Mouse (Mus musculus): ENCODE measurements at regions not wholly inside any gene's neighbourhood (a gene's known extent, or its start where the extent isn't known, plus 50 kb on each side); places are given as distances from the start of the nearest gene placed in this dataset.

DNA sequence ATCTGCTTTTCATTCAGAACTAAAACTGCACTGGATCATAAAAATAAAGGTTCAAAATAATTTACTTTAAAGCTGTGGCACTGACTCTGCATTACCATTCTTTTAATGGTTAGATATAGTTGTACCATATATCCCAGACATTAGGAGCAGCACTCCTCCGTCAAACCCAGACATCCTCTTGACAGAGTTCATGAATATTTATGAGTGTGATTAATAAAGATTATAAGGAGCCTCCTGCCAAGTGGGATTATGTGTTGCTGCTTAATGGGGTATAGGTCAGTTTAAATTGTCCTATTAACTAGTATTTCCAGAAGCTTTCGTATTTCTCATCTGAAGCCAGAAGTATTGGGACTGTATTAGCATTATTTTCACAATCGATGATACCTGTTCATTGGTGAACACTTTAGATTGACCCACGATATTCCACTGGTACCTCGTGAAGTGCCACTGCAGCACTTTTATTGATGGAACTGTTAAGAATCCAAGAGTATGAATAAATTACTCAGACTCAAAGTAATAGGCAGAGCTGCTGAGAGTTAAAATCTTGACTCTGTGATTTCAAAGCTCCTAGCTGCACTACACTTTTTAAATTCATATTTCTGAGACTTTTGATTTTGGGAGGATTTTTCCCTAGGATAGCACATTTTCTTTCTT lies 2983.8 kb upstream of the Lrrc6 start:
- TF ChIP-seq CTCF (IDR thresholded peaks at IDR 0.05; ENCODE audit: low read depth) (no peak), EP300 (IDR thresholded peaks at IDR 0.05; ENCODE audit: low read depth) (no peak)
